Mouse (Mus musculus): ENCODE results near the gene Glyr1. TPM values are rescaled to one million over a fixed set of nuclear protein-coding genes. Genes with fewer than 3 reads are reported as not detected.

Glyr1 gene
- polyA plus RNA-seq (2015; fragmentation: Nextera tagmentation; extraction: Ambion mirVana): 117 and 125 TPM in 2 replicates

DNA sequence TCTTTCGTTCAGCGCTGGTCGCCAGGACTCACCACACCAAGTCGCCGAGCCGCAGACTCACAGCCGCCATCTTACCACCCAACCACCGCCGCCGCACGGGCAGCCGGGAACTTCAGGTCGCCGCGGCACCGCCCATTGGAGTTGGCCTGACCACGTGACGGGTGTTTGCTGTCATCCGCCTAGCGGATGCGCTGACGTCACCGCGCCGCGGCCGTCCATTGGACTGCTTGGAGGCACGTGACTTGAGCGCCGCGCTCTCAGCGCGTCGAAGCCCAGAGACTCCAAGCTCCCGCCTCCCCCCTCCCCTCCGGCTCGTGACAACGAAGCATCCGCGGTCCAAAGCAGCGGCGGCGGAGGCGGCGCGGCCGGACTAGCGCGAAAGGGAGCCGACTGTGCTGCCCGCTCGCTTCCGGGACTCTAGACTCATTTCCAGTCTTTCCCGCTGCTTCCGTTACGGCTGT lies at the start of gene Glyr1, which contains the start of gene Ubn1:
Gene Glyr1 (minus strand): TSS at position 90 of the 461 bp plus-strand sequence.
Gene Ubn1 (plus strand): TSS at position 284 of the 461 bp plus-strand sequence.

GRCm38 (mm10) chr16:5013054-5013838 lies 36.4 kb downstream of the Glyr1 start, which contains the start of gene Rogdi:
Rogdi (minus strand) TSS chr16:5013553.

DNA sequence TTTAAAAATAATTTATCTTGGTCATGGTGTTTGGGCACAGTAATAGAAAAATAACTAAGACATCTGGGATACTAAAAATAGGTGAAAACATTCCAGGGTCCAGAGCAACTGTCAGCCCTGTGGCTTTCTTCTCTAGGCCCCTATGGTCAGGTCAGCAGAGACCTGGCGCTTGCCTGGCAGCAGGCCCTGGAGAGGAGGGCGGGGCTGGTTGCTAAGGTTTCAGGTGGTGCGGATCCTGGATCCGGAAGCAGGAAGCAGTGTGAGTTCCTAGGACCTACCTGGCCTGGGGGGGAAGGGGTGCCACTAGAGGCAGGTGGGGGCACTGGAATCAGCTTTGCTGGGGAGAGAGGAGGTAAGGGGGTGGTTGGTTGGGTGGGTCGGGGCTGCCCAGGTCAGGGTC lies 42.6 kb downstream of the Glyr1 start, which contains the start of gene Smim22:
Gene Smim22 (plus strand): TSS at position 222 of the 400 bp plus-strand sequence.

GRCm38 (mm10) chr16:4997553-4997952 lies 52.1 kb downstream of the Glyr1 start, which contains the start of gene Sept12:
Sept12 (minus strand) TSS chr16:4997852.

Other genes starting within 250 kb of the Glyr1 start
- 0.17 and 0.25 TPM in 2 replicates for gene 4930562C15Rik, start 214.4 kb downstream of the Glyr1 start, polyA plus RNA-seq (2015; fragmentation: Nextera tagmentation; extraction: Ambion mirVana)
- gene Ubald1, start 169.5 kb downstream of the Glyr1 start, polyA plus RNA-seq (2015; fragmentation: Nextera tagmentation; extraction: Ambion mirVana): 69.2 and 80.2 TPM in 2 replicates
- gene Mgrn1, start 163.6 kb downstream of the Glyr1 start, polyA plus RNA-seq (2015; fragmentation: Nextera tagmentation; extraction: Ambion mirVana): 118 and 134 TPM in 2 replicates
- 131 and 133 TPM in 2 replicates for gene Nudt16l1, start 111.1 kb downstream of the Glyr1 start, polyA plus RNA-seq (2015; fragmentation: Nextera tagmentation; extraction: Ambion mirVana)
- gene Anks3, start 85.7 kb downstream of the Glyr1 start, polyA plus RNA-seq (2015; fragmentation: Nextera tagmentation; extraction: Ambion mirVana): 39.5 and 54.6 TPM in 2 replicates
- gene Sept12, start 52.0 kb downstream of the Glyr1 start, polyA plus RNA-seq (2015; fragmentation: Nextera tagmentation; extraction: Ambion mirVana): not detected in 2 replicates
- not detected in 2 replicates for gene Smim22, start 42.6 kb downstream of the Glyr1 start, polyA plus RNA-seq (2015; fragmentation: Nextera tagmentation; extraction: Ambion mirVana)
- gene Rogdi, start 36.3 kb downstream of the Glyr1 start, polyA plus RNA-seq (2015; fragmentation: Nextera tagmentation; extraction: Ambion mirVana): 150 and 178 TPM in 2 replicates
- 8.8 and 9.1 TPM in 2 replicates for gene Ubn1, start 194 bp upstream of the Glyr1 start, polyA plus RNA-seq (2015; fragmentation: Nextera tagmentation; extraction: Ambion mirVana)
- gene Ppl, start 82.6 kb upstream of the Glyr1 start, polyA plus RNA-seq (2015; fragmentation: Nextera tagmentation; extraction: Ambion mirVana): 0.09 and 0.15 TPM in 2 replicates
- gene Sec14l5, start 97.2 kb upstream of the Glyr1 start, polyA plus RNA-seq (2015; fragmentation: Nextera tagmentation; extraction: Ambion mirVana): 0.25 and 0.27 TPM in 2 replicates
- gene Nagpa, start 154.1 kb upstream of the Glyr1 start, polyA plus RNA-seq (2015; fragmentation: Nextera tagmentation; extraction: Ambion mirVana): 8.3 and 12.6 TPM in 2 replicates
- gene AU021092, start 172.4 kb upstream of the Glyr1 start, polyA plus RNA-seq (2015; fragmentation: Nextera tagmentation; extraction: Ambion mirVana): 10.0 and 13.9 TPM in 2 replicates
- gene Alg1, start 183.8 kb upstream of the Glyr1 start, polyA plus RNA-seq (2015; fragmentation: Nextera tagmentation; extraction: Ambion mirVana): 44.7 and 47.3 TPM in 2 replicates
- 8.3 and 10.5 TPM in 2 replicates for gene Eef2kmt, start 206.1 kb upstream of the Glyr1 start, polyA plus RNA-seq (2015; fragmentation: Nextera tagmentation; extraction: Ambion mirVana)

Measured in neural tube, postnatal 0 days (tissue).